ENCODE assay signal across 8 mouse cellular contexts in the genomic region with DNA sequence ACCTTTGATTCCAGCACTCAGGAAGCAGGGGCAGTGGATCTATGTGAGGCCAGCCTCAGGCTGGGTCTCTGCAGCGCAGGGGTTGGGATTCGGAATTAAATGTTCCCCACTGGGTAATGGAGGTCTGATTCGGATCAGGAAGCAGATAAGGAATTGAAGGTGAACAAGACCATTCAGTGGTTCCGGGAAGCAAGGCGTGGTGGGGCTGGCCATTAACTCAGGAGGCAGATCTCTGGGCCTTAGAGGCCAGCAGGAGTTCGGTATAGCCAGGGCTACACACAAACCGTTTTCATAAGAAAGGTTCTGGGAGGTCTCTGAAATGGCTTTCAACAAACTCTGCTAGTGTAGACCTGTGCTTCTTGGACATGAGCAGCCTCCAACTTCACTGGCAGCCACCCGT. TPM values are rescaled to one million over a fixed set of nuclear protein-coding genes. Genes with fewer than 3 reads are reported as not detected.
A peak's percentile ranks its signal among the peaks of the same experiment; 100 is the strongest.
DNase-seq lines count a peak whose midpoint lies in the region; ATAC-seq lines count a peak whose summit lies in the region.

No protein-coding gene starts in this region.

- peak overlapping the region; percentile 82 for H3K4me3 ChIP-seq in erythroblast, embryonic 14.5 days (replicated peaks)
- peak overlapping the region; percentile 96 for H3K4me3 ChIP-seq in limb, embryonic 15.5 days

- ATAC-seq in erythroblast, adult 5-6 weeks (replicated peaks; ENCODE audit: low FRiP score, poor library complexity, severe bottlenecking) = no peak
- no peak for ATAC-seq in limb, embryonic 15.5 days (ENCODE audit: insufficient number of reproducible peaks, low FRiP score, low TSS enrichment, low read depth)

- peak; percentile 16 for DNase-seq in thymus, postnatal 14 days
- no peak for DNase-seq in thymus, postnatal 10 days (ENCODE audit: low spot score in 2 of 2)
- no peak for DNase-seq in ovary, adult 18-20 months (ENCODE audit: low spot score)
- DNase-seq in gastrocnemius, postnatal 25 days = no peak
- DNase-seq in urinary bladder, adult 18-20 months (ENCODE audit: low spot score in 2 of 2) = no peak

- no peaks in the 10 kb centered on the region for H3K9me3 ChIP-seq in erythroblast, embryonic 14.5 days (ENCODE audit: control insufficient read depth, low read length)
- no peaks in the 10 kb centered on the region for H3K9me3 ChIP-seq in limb, embryonic 15.5 days

- peaks cover 21% of the 10 kb centered on the region for H3K36me3 ChIP-seq in erythroblast, embryonic 14.5 days (ENCODE audit: control insufficient read depth)
- peaks cover 14% of the 10 kb centered on the region for H3K36me3 ChIP-seq in limb, embryonic 15.5 days

- peak overlapping the region; percentile 72 for H3K4me2 ChIP-seq in limb, embryonic 15.5 days

- WGBS in limb, embryonic 15.5 days = 18% methylated on average over 8 of the region's 8 CpGs

- H3K4me1 ChIP-seq in erythroblast, embryonic 14.5 days (ENCODE audit: control insufficient read depth) = peaks cover 65% of the 10 kb centered on the region
- peaks cover 39% of the 10 kb centered on the region for H3K4me1 ChIP-seq in limb, embryonic 15.5 days

- peak overlapping the region; percentile 100 for H3K27ac ChIP-seq in limb, embryonic 15.5 days

- H3K9ac ChIP-seq in limb, embryonic 15.5 days = 0 out of 2 replicates have a peak overlapping the region, but pooled peaks have one; percentile 4

- no peaks in the 10 kb centered on the region for H3K27me3 ChIP-seq in erythroblast, embryonic 14.5 days (ENCODE audit: control insufficient read depth)
- no peaks in the 10 kb centered on the region for H3K27me3 ChIP-seq in limb, embryonic 15.5 days

RNA-seq across cellular contexts. Expression of a gene that starts 1.4 kb away (rescaled TPM):
- 46.1 and 67.9 TPM in 2 replicates for polyA plus RNA-seq in erythroblast, embryonic 14.5 days (2012)
- 45.2 and 66.7 TPM in 2 replicates for total RNA-seq in erythroblast, adult 5-6 weeks (2015; ENCODE audit: low replicate concordance)
- total RNA-seq in erythroblast, adult 5-6 weeks (2017; ENCODE audit: low replicate concordance) = 38.2 and 53.2 TPM in 2 replicates
- polyA plus RNA-seq in limb, embryonic 15.5 days (2015; fragmentation: Nextera tagmentation; extraction: Ambion mirVana) = 301 and 303 TPM in 2 replicates
- 10 to 100 TPM; 26.8 to 27.1 TPM for total RNA-seq in gastrocnemius, postnatal 25 days (2021)

RNA-seq across cellular contexts. Expression of a gene that starts 21.4 kb away (rescaled TPM):
- polyA plus RNA-seq in erythroblast, embryonic 14.5 days (2012) = 3.5 TPM in 2 replicates
- 420 and 449 TPM in 2 replicates for total RNA-seq in erythroblast, adult 5-6 weeks (2015; ENCODE audit: low replicate concordance)
- 114 and 118 TPM in 2 replicates for total RNA-seq in erythroblast, adult 5-6 weeks (2017; ENCODE audit: low replicate concordance)
- 3.7 and 5.1 TPM in 2 replicates for polyA plus RNA-seq in limb, embryonic 15.5 days (2015; fragmentation: Nextera tagmentation; extraction: Ambion mirVana)
- total RNA-seq in gastrocnemius, postnatal 25 days (2021) = under 1 TPM in 1 of 2 experiments, not detected in 1; 0.35 TPM

RNA-seq across cellular contexts. Expression of a gene that starts 21.6 kb away (rescaled TPM):
- 0.06 and 0.11 TPM in 2 replicates for polyA plus RNA-seq in erythroblast, embryonic 14.5 days (2012)
- 2.1 and 3.1 TPM in 2 replicates for total RNA-seq in erythroblast, adult 5-6 weeks (2015; ENCODE audit: low replicate concordance)
- total RNA-seq in erythroblast, adult 5-6 weeks (2017; ENCODE audit: low replicate concordance) = 4.9 and 6.8 TPM in 2 replicates
- 53.0 and 60.1 TPM in 2 replicates for polyA plus RNA-seq in limb, embryonic 15.5 days (2015; fragmentation: Nextera tagmentation; extraction: Ambion mirVana)
- under 1 TPM; 0.13 to 0.27 TPM for total RNA-seq in gastrocnemius, postnatal 25 days (2021)

RNA-seq across cellular contexts. Expression of a gene that starts 32.0 kb away (rescaled TPM):
- polyA plus RNA-seq in erythroblast, embryonic 14.5 days (2012) = not detected in 2 replicates
- total RNA-seq in erythroblast, adult 5-6 weeks (2015; ENCODE audit: low replicate concordance) = not detected in 2 replicates
- not detected in 2 replicates for total RNA-seq in erythroblast, adult 5-6 weeks (2017; ENCODE audit: low replicate concordance)
- polyA plus RNA-seq in limb, embryonic 15.5 days (2015; fragmentation: Nextera tagmentation; extraction: Ambion mirVana) = 0.56 and 1.6 TPM in 2 replicates
- under 1 TPM in 1 of 2 experiments, not detected in 1; 0.40 TPM for total RNA-seq in gastrocnemius, postnatal 25 days (2021)

RNA-seq across cellular contexts. Expression of a gene that starts 33.2 kb away (rescaled TPM):
- polyA plus RNA-seq in erythroblast, embryonic 14.5 days (2012) = 1.5 and 1.8 TPM in 2 replicates
- total RNA-seq in erythroblast, adult 5-6 weeks (2015; ENCODE audit: low replicate concordance) = 996 and 1,031 TPM in 2 replicates
- total RNA-seq in erythroblast, adult 5-6 weeks (2017; ENCODE audit: low replicate concordance) = 253 and 405 TPM in 2 replicates
- polyA plus RNA-seq in limb, embryonic 15.5 days (2015; fragmentation: Nextera tagmentation; extraction: Ambion mirVana) = 0.36 and 0.40 TPM in 2 replicates
- total RNA-seq in gastrocnemius, postnatal 25 days (2021) = not detected

Comparison
In these comparisons a context has a peak if more than half of its experiments do, and no peak if none do; other contexts are left out.
1. RNA of a gene that starts 21.4 kb away (total RNA-seq): 114 to 449 TPM in erythroblast, adult 5-6 weeks; 0.35 TPM in gastrocnemius, postnatal 25 days; every median in the first group is over 10 times any median in the second.